ENCODE assay signal across 9 mouse cellular contexts in genomic region chr1:166160569-166161445, GRCm38 (mm10). TPM values are rescaled to one million over a fixed set of nuclear protein-coding genes. Genes with fewer than 3 reads are reported as not detected.
DNase-seq lines count a peak whose midpoint lies in the region; ATAC-seq and TF ChIP-seq lines count a peak whose summit lies in the region.
"Had no signal": no experiment of that assay in that cellular context is flagged by ENCODE, and none has a peak within 500 bp of the region (broad histone marks: within the 10 kb centered on the region; RNA-seq: fewer than 3 reads in every experiment).

No protein-coding gene starts in this region.

- TF ChIP-seq CTCF in ES-Bruce4 (IDR thresholded peaks at IDR 0.05; ENCODE audit: low read depth, low read length) = peak; percentile 82
- TF ChIP-seq CTCF in brain, embryonic 14.5 days (IDR thresholded peaks at IDR 0.05; ENCODE audit: borderline replicate concordance, extremely low read depth, insufficient read depth, insufficient read length) = peak; percentile 96
- peak; percentile 79; the same call in 1 of the 2 replicates for TF ChIP-seq CTCF in embryonic fibroblast, embryonic 13.5 days (IDR thresholded peaks at IDR 0.05; ENCODE audit: borderline replicate concordance, insufficient read depth, low read length)

- peaks cover 9% of the 10 kb centered on the region; the same call in 1 of the 2 replicates for H3K36me3 ChIP-seq in ES-Bruce4 (ENCODE audit: control insufficient read depth, insufficient read depth, low read length, poor library complexity, severe bottlenecking)
- H3K36me3 ChIP-seq in heart, embryonic 16.5 days (ENCODE audit: control insufficient read depth, insufficient read depth) = no peaks in the 10 kb centered on the region
- H3K36me3 ChIP-seq in lung, embryonic 15.5 days = no peaks in the 10 kb centered on the region

- no peak overlapping the region for H3K4me3 ChIP-seq in ES-Bruce4 (ENCODE audit: low read depth, low read length)
- H3K4me3 ChIP-seq in embryonic fibroblast, embryonic 13.5 days (ENCODE audit: insufficient read depth, low read length) = no peak overlapping the region
- peak overlapping the region; percentile 21; the same call in 1 of the 2 replicates for H3K4me3 ChIP-seq in heart, embryonic 16.5 days (ENCODE audit: low read length)
- 0 out of 2 replicates have a peak overlapping the region, but pooled peaks have one; percentile 10 for H3K4me3 ChIP-seq in lung, embryonic 15.5 days

- H3K9me3 ChIP-seq in ES-Bruce4 (replicated peaks; ENCODE audit: control insufficient read depth, insufficient read depth, low read length, poor library complexity, severe bottlenecking) = peaks cover 17% of the 10 kb centered on the region
- no peaks in the 10 kb centered on the region for H3K9me3 ChIP-seq in heart, embryonic 16.5 days (replicated peaks; ENCODE audit: control insufficient read depth, low read length)
- no peaks in the 10 kb centered on the region for H3K9me3 ChIP-seq in lung, embryonic 15.5 days

- 17% methylated on average over 24 of the region's 24 CpGs for WGBS in heart, embryonic 16.5 days
- 13% methylated on average over 24 of the region's 24 CpGs for WGBS in lung, embryonic 15.5 days

- H3K27me3 ChIP-seq in ES-Bruce4 (ENCODE audit: control insufficient read depth, insufficient read depth, low read length, poor library complexity, severe bottlenecking) = no peaks in the 10 kb centered on the region
- peaks cover 13% of the 10 kb centered on the region for H3K27me3 ChIP-seq in heart, embryonic 16.5 days (ENCODE audit: control insufficient read depth, insufficient read depth, low read length)
- H3K27me3 ChIP-seq in lung, embryonic 15.5 days = peaks cover 32% of the 10 kb centered on the region

- no peak for ATAC-seq in heart, embryonic 16.5 days (replicated peaks; ENCODE audit: extremely low read depth, insufficient read depth, low FRiP score)
- ATAC-seq in lung, embryonic 15.5 days (ENCODE audit: borderline replicate concordance, extremely low read depth, low FRiP score, low TSS enrichment) = 0 out of 2 replicates have a peak, but pooled peaks have one; percentile 11

- H3K4me1 ChIP-seq in ES-Bruce4 (ENCODE audit: control insufficient read depth, insufficient read depth, low read length) = peaks cover 3% of the 10 kb centered on the region
- no peaks in the 10 kb centered on the region for H3K4me1 ChIP-seq in embryonic fibroblast, embryonic 13.5 days (ENCODE audit: control insufficient read depth, insufficient read depth, low read length)
- no peaks in the 10 kb centered on the region for H3K4me1 ChIP-seq in heart, embryonic 16.5 days (ENCODE audit: control insufficient read depth, insufficient read depth, low read length)
- 0 out of 2 replicates have a peak, but pooled peaks cover 2% of the 10 kb centered on the region for H3K4me1 ChIP-seq in lung, embryonic 15.5 days

- H3K27ac ChIP-seq in ES-Bruce4 (ENCODE audit: insufficient read depth, low read length) = no peak overlapping the region
- H3K27ac ChIP-seq in embryonic fibroblast, embryonic 13.5 days (ENCODE audit: insufficient read depth, low read length) = no peak overlapping the region
- no peak overlapping the region for H3K27ac ChIP-seq in heart, embryonic 16.5 days (ENCODE audit: low read length)
- H3K27ac ChIP-seq in lung, embryonic 15.5 days = no peak overlapping the region
- H3K27ac ChIP-seq: macrophage had no signal

- DNase-seq in brain, embryonic 14.5 days (ENCODE audit: low read depth) = peak; percentile 88
- DNase-seq in kidney, postnatal 10 days = peak; percentile 85
- peak; percentile 52 for DNase-seq in retina, adult 2 months (ENCODE audit: low read depth, low spot score)
- DNase-seq in urinary bladder, adult 18-20 months (ENCODE audit: low spot score in 2 of 2) = peak; percentile 21 to 64

- no peak for TF ChIP-seq POLR2A in ES-Bruce4 (IDR thresholded peaks at IDR 0.05; ENCODE audit: insufficient read depth, low read length)
- TF ChIP-seq POLR2A in brain, embryonic 14.5 days (IDR thresholded peaks at IDR 0.05; ENCODE audit: borderline replicate concordance, extremely low read depth, insufficient read depth, insufficient read length, poor library complexity, severe bottlenecking) = no peak
- no peak for TF ChIP-seq POLR2A in embryonic fibroblast, embryonic 13.5 days (IDR thresholded peaks at IDR 0.05; ENCODE audit: low read depth, low read length)

- peak overlapping the region; percentile 39 for H3K4me2 ChIP-seq in heart, embryonic 16.5 days (ENCODE audit: low read depth, low read length)
- peak overlapping the region; percentile 35; the same call in 1 of the 2 replicates for H3K4me2 ChIP-seq in lung, embryonic 15.5 days

- no peak overlapping the region for H3K9ac ChIP-seq in ES-Bruce4 (ENCODE audit: low read depth, poor library complexity, severe bottlenecking)
- H3K9ac ChIP-seq in heart, embryonic 16.5 days (ENCODE audit: low read length) = no peak overlapping the region
- no peak overlapping the region for H3K9ac ChIP-seq in lung, embryonic 15.5 days

- TF ChIP-seq EP300 in ES-Bruce4 (IDR thresholded peaks at IDR 0.05; ENCODE audit: insufficient read depth, low read depth, low read length) = no peak

RNA-seq across cellular contexts. Expression of gene Gpa33, which starts 30.8 kb away (rescaled TPM):
- polyA plus RNA-seq in ES-Bruce4 (2011; ENCODE audit: insufficient read depth, insufficient read length, low read depth, missing spikeins) = 49.6 and 55.9 TPM in 2 replicates
- polyA plus RNA-seq in brain, embryonic 14.5 days (2012; rRNA removed) = 0.09 and 0.14 TPM in 2 replicates
- polyA plus RNA-seq in embryonic fibroblast, embryonic 13.5 days (2011; ENCODE audit: insufficient read length, low read depth, missing spikeins) = not detected in 2 replicates
- polyA plus RNA-seq in heart, embryonic 16.5 days (2015; fragmentation: Nextera tagmentation; extraction: Ambion mirVana) = 0.11 and 0.67 TPM in 2 replicates
- polyA plus RNA-seq in lung, embryonic 15.5 days (2015; fragmentation: Nextera tagmentation; extraction: Ambion mirVana) = not detected in 2 replicates
- polyA plus RNA-seq: macrophage had no signal

RNA-seq across cellular contexts. Expression of gene Dusp27, which starts 33.1 kb away (rescaled TPM):
- 3.9 and 5.8 TPM in 2 replicates for polyA plus RNA-seq in ES-Bruce4 (2011; ENCODE audit: insufficient read depth, insufficient read length, low read depth, missing spikeins)
- polyA plus RNA-seq in brain, embryonic 14.5 days (2012; rRNA removed) = 0.29 and 0.75 TPM in 2 replicates
- 2.2 and 3.0 TPM in 2 replicates for polyA plus RNA-seq in embryonic fibroblast, embryonic 13.5 days (2011; ENCODE audit: insufficient read length, low read depth, missing spikeins)
- 50.1 and 50.5 TPM in 2 replicates for polyA plus RNA-seq in heart, embryonic 16.5 days (2015; fragmentation: Nextera tagmentation; extraction: Ambion mirVana)
- 3.3 and 4.5 TPM in 2 replicates for polyA plus RNA-seq in lung, embryonic 15.5 days (2015; fragmentation: Nextera tagmentation; extraction: Ambion mirVana)

Comparison
In these comparisons a context has a peak if more than half of its experiments do, and no peak if none do; other contexts are left out.
1. H3K4me3 ChIP-seq: peak in heart, embryonic 16.5 days (single experiment) and lung, embryonic 15.5 days (single experiment); none in ES-Bruce4 (single experiment) and embryonic fibroblast, embryonic 13.5 days (single experiment).
2. RNA of gene Gpa33, which starts 30.8 kb away (polyA plus RNA-seq): 49.6 to 55.9 TPM in ES-Bruce4; 0.11 to 0.67 TPM in heart, embryonic 16.5 days, 0.09 to 0.14 TPM in brain, embryonic 14.5 days, not detected in lung, embryonic 15.5 days and not detected in embryonic fibroblast, embryonic 13.5 days; every median in the first group is over 10 times any median in the second.
3. Peak in every context shown above with its lines, with median percentiles within 50 percentile points of each other: CTCF ChIP-seq and DNase-seq.